Mouse (Mus musculus): ENCODE results near the gene Ptprt. TPM values are rescaled to one million over a fixed set of nuclear protein-coding genes. Genes with fewer than 3 reads are reported as not detected.

The Ptprt gene
- total RNA-seq, 2 experiments from 2014 or later, result 49.0 to 53.2 TPM

GRCm38 (mm10) chr2:161561502-161561901 is 1099.4 kb downstream of the Ptprt start:
- peak in 1 of 2 experiments; percentile 3 for DNase-seq (ENCODE audit: low spot score in 2 of 2)

- DNase-seq (ENCODE audit: low spot score in 2 of 2), result no peak
These were observed 1103.1 kb downstream of the Ptprt start for GRCm38 (mm10) chr2:161557874-161558273.

- no peak for DNase-seq (ENCODE audit: low spot score in 2 of 2)
These were observed 1107.3 kb downstream of the Ptprt start for GRCm38 (mm10) chr2:161553651-161554050.

GRCm38 (mm10) chr2:161552011-161552410 is 1108.9 kb downstream of the Ptprt start:
- no peak for DNase-seq (ENCODE audit: low spot score in 2 of 2)

GRCm38 (mm10) chr2:161549577-161549976 is 1111.4 kb downstream of the Ptprt start:
- DNase-seq (ENCODE audit: low spot score in 2 of 2), result no peak

GRCm38 (mm10) chr2:161547318-161547717 is 1113.6 kb downstream of the Ptprt start:
- peak in 1 of 2 experiments; percentile 26 for DNase-seq (ENCODE audit: low spot score in 2 of 2)

- DNase-seq (ENCODE audit: low spot score in 2 of 2), result no peak
These were observed 1115.5 kb downstream of the Ptprt start for GRCm38 (mm10) chr2:161545406-161545805.

GRCm38 (mm10) chr2:161534151-161534550 is 1126.8 kb downstream of the Ptprt start:
- peak in 1 of 2 experiments; percentile 6 for DNase-seq (ENCODE audit: low spot score in 2 of 2)

GRCm38 (mm10) chr2:161527192-161527591 is 1133.8 kb downstream of the Ptprt start:
- no peak for DNase-seq (ENCODE audit: low spot score in 2 of 2)

GRCm38 (mm10) chr2:161519671-161520070 is 1141.3 kb downstream of the Ptprt start:
- DNase-seq (ENCODE audit: low spot score in 2 of 2), result no peak

- peak; percentile 56 to 86 for DNase-seq (ENCODE audit: low spot score in 2 of 2)
These were observed 1144.0 kb downstream of the Ptprt start for GRCm38 (mm10) chr2:161516921-161517320.

- no peak for DNase-seq (ENCODE audit: low spot score in 2 of 2)
These were observed 1147.7 kb downstream of the Ptprt start for GRCm38 (mm10) chr2:161513256-161513655.

GRCm38 (mm10) chr2:161511880-161512570 is 1148.9 kb downstream of the Ptprt start:
- peak in 1 of 2 experiments; percentile 14 for DNase-seq (ENCODE audit: low spot score in 2 of 2)

GRCm38 (mm10) chr2:161511101-161511759 is 1149.7 kb downstream of the Ptprt start:
- DNase-seq (ENCODE audit: low spot score in 2 of 2), result no peak

GRCm38 (mm10) chr2:161499097-161499899 is 1161.6 kb downstream of the Ptprt start:
- DNase-seq (ENCODE audit: low spot score in 2 of 2), result no peak

GRCm38 (mm10) chr2:161498449-161499096 is 1162.4 kb downstream of the Ptprt start:
- DNase-seq (ENCODE audit: low spot score in 2 of 2), result peak in 1 of 2 experiments; percentile 8

- no peak for DNase-seq (ENCODE audit: low spot score in 2 of 2)
These were observed 1179.2 kb downstream of the Ptprt start for GRCm38 (mm10) chr2:161481741-161482140.

GRCm38 (mm10) chr2:161480445-161480844 is 1180.5 kb downstream of the Ptprt start:
- no peak for DNase-seq (ENCODE audit: low spot score in 2 of 2)

Measured in layer of hippocampus, adult 18-20 months (tissue).